Mouse (Mus musculus): ENCODE results near the gene Abcg1. TPM values are rescaled to one million over a fixed set of nuclear protein-coding genes. Genes with fewer than 3 reads are reported as not detected.

Abcg1 gene
- polyA plus RNA-seq, 1 experiment from 2014 or later = 9.3 TPM

DNA sequence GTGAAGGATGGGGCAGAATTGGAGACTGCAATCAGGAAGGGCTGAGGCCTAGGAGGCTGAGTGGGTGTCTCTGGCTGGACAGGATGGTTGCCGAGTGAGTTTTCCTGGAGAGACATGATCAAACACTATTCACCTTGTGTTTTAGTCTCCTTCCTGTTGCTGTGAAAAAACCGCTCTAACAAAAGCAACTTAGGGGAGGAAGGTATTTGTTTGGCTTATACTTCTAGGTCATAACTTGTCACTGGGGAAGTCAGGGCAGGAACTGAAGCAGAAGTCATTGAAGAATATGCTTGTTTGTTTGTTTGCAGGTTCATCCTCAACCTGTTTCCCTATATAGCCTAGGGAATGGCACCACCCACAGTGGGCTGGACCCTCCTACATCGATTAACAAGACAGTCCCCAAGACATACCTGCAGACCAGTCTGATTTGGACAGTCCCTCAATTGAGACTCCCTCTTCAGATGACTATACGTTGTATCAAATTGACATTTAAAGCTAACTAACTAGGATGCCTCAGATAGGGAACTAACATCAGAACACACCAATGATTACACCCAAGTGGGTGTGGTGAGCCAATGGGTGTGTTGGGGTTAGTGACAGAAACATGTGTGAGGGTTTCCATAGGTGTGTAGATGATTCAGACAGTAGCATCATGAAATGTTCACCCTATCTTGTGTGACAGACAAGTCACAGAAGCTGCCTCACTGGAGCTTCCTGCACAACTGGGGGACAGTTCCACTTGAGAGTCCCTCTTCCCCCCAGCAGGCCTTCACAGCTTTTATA, 25.0 kb downstream of the Abcg1 start:
- peaks cover 76% of the 10 kb centered on the region for H3K4me1 ChIP-seq (replicated peaks)
- H3K4me3 ChIP-seq (replicated peaks) = no peak overlapping the region
- H3K4me2 ChIP-seq = 0 out of 2 replicates have a peak overlapping the region, but pooled peaks have one; percentile 6
- H3K36me3 ChIP-seq (replicated peaks) = no peaks in the 10 kb centered on the region
- WGBS (ENCODE audit: insufficient replicate concordance) = 71% methylated on average over 4 of the region's 4 CpGs
- H3K9ac ChIP-seq = no peak overlapping the region
- peak; percentile 60 for ATAC-seq (ENCODE audit: insufficient read depth)
- peak overlapping the region; percentile 56; the same call in 1 of the 2 replicates for H3K27ac ChIP-seq (replicated peaks)
- no peaks in the 10 kb centered on the region for H3K9me3 ChIP-seq (replicated peaks)
- no peaks in the 10 kb centered on the region for H3K27me3 ChIP-seq

DNA sequence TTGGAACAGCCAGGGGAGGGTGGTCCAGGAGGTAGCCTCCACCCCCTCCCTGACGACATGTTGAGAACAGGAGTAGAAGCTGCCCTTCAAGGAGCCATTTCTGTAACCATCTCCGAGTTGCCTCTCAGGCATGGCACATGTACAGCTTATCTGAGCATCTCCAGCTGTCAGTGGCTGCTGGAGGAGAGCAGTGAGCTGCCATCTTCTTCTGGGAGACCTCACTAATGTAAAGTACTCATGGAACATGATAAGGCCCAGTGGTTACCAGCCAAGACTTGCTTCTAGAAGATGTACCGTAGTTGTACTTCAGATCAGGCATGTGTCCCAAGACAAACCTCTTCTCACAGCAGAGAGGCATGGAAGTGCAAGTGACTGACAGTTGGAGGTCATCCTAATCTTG, 28.0 kb downstream of the Abcg1 start:
- 24% methylated on average over 3 of the region's 3 CpGs for WGBS (ENCODE audit: insufficient replicate concordance)
- Histone ChIP-seq H3K36me3 (replicated peaks) (no peaks in the 10 kb centered on the region), H3K4me3 (replicated peaks) (no peak overlapping the region), H3K9me3 (replicated peaks) (no peaks in the 10 kb centered on the region), H3K4me1 (replicated peaks) (peaks cover 86% of the 10 kb centered on the region), H3K27ac (replicated peaks) (peak overlapping the region; percentile 31), H3K27me3 (no peaks in the 10 kb centered on the region), H3K4me2 (no peak overlapping the region), H3K9ac (no peak overlapping the region)
- peak; percentile 31; the same call in 1 of the 2 replicates for ATAC-seq (ENCODE audit: insufficient read depth)

DNA sequence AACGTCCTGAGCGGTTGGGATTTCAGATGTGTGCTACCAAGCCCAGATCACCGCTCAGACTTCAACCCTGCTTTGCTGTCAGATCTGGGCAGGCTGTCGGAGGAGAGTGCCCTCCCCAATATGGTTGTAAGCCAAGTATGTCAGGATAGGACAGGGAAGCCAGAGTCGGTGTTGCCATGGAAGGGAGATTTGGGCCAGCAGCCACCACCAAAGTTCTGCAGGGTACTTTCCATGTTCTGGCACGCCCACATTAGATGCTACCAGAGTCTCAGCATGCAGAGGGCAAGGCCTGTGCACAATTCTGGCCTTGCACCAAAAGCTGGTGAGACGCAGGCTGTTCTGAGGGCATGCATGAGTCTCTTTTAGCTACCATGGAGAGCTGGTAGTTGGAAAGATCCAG, 28.7 kb downstream of the Abcg1 start:
- Histone ChIP-seq H3K9ac (no peak overlapping the region), H3K4me1 (replicated peaks) (peaks cover 93% of the 10 kb centered on the region), H3K27me3 (no peaks in the 10 kb centered on the region), H3K4me2 (no peak overlapping the region), H3K4me3 (replicated peaks) (no peak overlapping the region), H3K36me3 (replicated peaks) (no peaks in the 10 kb centered on the region), H3K9me3 (replicated peaks) (no peaks in the 10 kb centered on the region), H3K27ac (replicated peaks) (0 out of 2 replicates have a peak overlapping the region, but pooled peaks have one; percentile 31)
- WGBS (ENCODE audit: insufficient replicate concordance) = 79% methylated on average over 7 of the region's 7 CpGs
- ATAC-seq (ENCODE audit: insufficient read depth) = no peak

DNA sequence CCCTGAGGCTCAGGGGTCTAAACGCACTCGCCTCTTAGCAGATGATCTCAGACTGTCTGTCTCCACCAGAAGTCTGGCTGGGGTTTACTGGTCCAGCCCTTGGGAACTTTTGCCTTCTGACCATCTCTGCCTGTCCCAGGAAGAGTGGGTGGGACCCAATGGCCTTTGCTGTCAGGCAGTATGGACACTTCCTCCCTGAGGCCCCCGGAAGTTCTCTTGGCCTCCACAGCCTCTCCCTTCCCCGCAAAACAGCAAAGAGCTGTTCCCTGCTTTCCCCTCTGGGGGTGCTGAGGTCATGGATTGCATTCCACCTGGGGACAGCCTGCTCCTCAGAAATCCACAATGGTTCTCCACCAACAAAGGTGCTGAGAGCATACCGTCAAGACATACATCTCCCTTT, 31.2 kb downstream of the Abcg1 start:
- WGBS (ENCODE audit: insufficient replicate concordance) = 43% methylated on average over 5 of the region's 5 CpGs
- H3K4me1 ChIP-seq (replicated peaks) = peaks cover 93% of the 10 kb centered on the region
- peak overlapping the region; percentile 79; the same call in 1 of the 2 replicates for H3K27ac ChIP-seq (replicated peaks)
- H3K36me3 ChIP-seq (replicated peaks) = peaks cover 10% of the 10 kb centered on the region; the same call in 1 of the 2 replicates
- ATAC-seq (ENCODE audit: insufficient read depth) = no peak
- no peaks in the 10 kb centered on the region for H3K9me3 ChIP-seq (replicated peaks)
- H3K9ac ChIP-seq = no peak overlapping the region; the same call in 1 of the 2 replicates
- no peak overlapping the region for H3K4me3 ChIP-seq (replicated peaks)
- H3K27me3 ChIP-seq = no peaks in the 10 kb centered on the region
- H3K4me2 ChIP-seq = no peak overlapping the region

DNA sequence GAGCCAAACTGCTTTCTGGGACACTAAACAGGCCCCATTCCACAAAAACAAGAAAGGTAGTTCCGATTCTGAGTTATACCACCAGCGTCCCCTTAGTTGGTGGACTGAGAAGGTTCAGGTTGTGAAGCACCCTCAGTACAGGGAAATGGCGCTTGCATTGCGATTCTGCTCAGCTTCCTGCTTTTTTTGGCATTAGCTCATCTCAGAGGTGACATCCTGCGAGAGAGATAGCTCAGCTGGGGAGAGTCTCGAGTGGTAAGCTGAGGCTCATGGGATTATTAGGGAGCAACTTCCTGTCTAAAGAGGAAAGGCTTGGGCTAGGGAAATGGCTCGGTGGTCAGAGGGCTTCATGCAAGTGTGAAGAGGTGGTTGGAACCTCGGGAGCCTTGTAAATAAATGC, 32.4 kb downstream of the Abcg1 start:
- Histone ChIP-seq H3K4me2 (no peak overlapping the region), H3K4me1 (replicated peaks) (peaks cover 90% of the 10 kb centered on the region), H3K9me3 (replicated peaks) (no peaks in the 10 kb centered on the region), H3K27me3 (no peaks in the 10 kb centered on the region), H3K27ac (replicated peaks) (peak overlapping the region; percentile 79), H3K9ac (no peak overlapping the region), H3K36me3 (replicated peaks) (peaks cover 10% of the 10 kb centered on the region; the same call in 1 of the 2 replicates), H3K4me3 (replicated peaks) (no peak overlapping the region)
- ATAC-seq (ENCODE audit: insufficient read depth) = no peak
- WGBS (ENCODE audit: insufficient replicate concordance) = 51% methylated on average over 8 of the region's 8 CpGs

DNA sequence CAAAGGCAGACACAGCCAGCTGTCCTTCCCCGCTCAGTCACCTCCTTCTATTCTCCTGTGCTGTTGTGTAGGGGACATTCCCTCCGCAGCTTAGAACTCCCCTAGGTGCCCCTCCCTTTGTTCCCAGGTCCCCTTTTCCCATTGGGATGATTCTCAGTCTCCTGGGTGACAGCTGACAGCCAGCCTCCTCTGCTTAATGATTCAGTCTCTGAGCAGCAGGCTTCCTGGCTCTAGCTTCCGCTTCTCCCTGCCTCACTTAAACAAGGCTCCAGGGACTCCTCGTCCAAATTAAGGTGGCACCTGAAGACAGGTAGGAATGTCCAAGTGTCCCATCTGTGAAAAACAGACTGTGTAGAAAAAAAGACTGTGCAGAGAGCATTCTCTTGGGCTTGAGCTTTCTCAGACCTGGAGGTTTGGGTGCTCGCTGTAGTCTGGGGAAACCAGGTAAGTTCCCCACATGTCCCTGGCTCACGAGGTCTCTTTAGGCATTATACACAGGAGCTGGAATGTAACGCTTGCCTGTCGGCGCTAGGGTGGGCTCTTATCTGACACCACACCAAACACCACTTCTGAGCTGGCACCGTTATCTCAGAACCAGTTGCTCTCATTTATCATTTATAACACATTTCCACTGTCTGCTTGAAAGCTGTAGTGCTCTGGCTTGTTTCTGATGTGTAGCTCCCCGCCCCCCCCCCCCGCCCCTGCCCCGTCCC, 33.7 kb downstream of the Abcg1 start:
- 15% methylated on average over 13 of the region's 13 CpGs for WGBS (ENCODE audit: insufficient replicate concordance)
- H3K4me1 ChIP-seq (replicated peaks) = peaks cover 77% of the 10 kb centered on the region
- no peaks in the 10 kb centered on the region for H3K9me3 ChIP-seq (replicated peaks)
- peak overlapping the region; percentile 56 for H3K4me2 ChIP-seq
- H3K27ac ChIP-seq (replicated peaks) = peak overlapping the region; percentile 79
- H3K4me3 ChIP-seq (replicated peaks) = no peak overlapping the region
- H3K9ac ChIP-seq = peak overlapping the region; percentile 53
- peaks cover 10% of the 10 kb centered on the region; the same call in 1 of the 2 replicates for H3K36me3 ChIP-seq (replicated peaks)
- peak; percentile 92 for ATAC-seq (ENCODE audit: insufficient read depth)
- no peaks in the 10 kb centered on the region for H3K27me3 ChIP-seq

DNA sequence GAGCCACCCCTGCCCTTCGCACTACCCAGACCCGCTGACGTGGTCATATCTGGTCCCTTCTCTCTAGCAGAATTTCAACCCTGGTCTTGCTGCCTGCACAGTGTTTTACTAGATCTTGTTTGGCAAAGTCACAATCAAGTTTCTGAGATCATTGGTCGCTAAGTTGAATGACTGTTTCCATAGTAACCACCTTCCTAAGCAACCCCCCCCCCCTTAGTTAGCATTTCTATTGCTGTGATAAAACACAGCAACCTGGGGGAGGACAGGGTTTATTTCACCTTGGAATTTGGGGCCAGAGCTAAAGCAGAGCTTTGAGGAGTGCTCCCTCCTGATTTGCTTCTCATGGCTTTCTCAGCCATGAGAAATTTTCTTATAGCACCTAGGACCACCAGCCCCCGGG, 37.3 kb downstream of the Abcg1 start:
- H3K4me1 ChIP-seq (replicated peaks) = peaks cover 67% of the 10 kb centered on the region
- H3K4me3 ChIP-seq (replicated peaks) = no peak overlapping the region
- H3K27ac ChIP-seq (replicated peaks) = no peak overlapping the region
- peaks cover 10% of the 10 kb centered on the region; the same call in 1 of the 2 replicates for H3K36me3 ChIP-seq (replicated peaks)
- H3K9me3 ChIP-seq (replicated peaks) = no peaks in the 10 kb centered on the region
- 67% methylated on average over 5 of the region's 5 CpGs for WGBS (ENCODE audit: insufficient replicate concordance)
- ATAC-seq (ENCODE audit: insufficient read depth) = no peak
- H3K4me2 ChIP-seq = no peak overlapping the region
- no peaks in the 10 kb centered on the region for H3K27me3 ChIP-seq
- no peak overlapping the region for H3K9ac ChIP-seq

DNA sequence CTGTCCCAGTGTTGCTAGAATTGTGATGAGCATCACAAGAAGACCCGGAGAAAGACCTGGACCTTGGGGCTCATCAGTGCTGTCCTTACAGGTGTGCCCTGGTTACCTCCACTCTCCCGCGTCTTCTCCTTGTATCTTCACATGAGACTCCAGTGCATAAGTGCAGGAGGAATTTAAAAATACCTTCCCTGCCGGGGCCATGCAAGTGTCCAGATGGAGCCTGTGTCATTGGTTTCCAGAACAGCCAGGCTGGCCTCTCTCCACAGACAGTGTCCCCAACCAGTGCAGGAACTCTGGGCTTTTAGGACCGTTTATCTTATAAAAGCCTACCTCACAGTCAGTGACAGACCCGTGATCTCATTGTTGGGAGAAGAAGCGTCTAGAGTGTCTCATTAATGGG, 38.1 kb downstream of the Abcg1 start:
- no peak overlapping the region for H3K27ac ChIP-seq (replicated peaks)
- H3K4me1 ChIP-seq (replicated peaks) = peaks cover 60% of the 10 kb centered on the region
- H3K36me3 ChIP-seq (replicated peaks) = peaks cover 10% of the 10 kb centered on the region; the same call in 1 of the 2 replicates
- WGBS (ENCODE audit: insufficient replicate concordance) = 80% methylated on average over 7 of the region's 7 CpGs
- no peak overlapping the region for H3K4me2 ChIP-seq
- ATAC-seq (ENCODE audit: insufficient read depth) = no peak
- H3K27me3 ChIP-seq = no peaks in the 10 kb centered on the region
- H3K4me3 ChIP-seq (replicated peaks) = no peak overlapping the region
- no peak overlapping the region for H3K9ac ChIP-seq
- no peaks in the 10 kb centered on the region for H3K9me3 ChIP-seq (replicated peaks)

DNA sequence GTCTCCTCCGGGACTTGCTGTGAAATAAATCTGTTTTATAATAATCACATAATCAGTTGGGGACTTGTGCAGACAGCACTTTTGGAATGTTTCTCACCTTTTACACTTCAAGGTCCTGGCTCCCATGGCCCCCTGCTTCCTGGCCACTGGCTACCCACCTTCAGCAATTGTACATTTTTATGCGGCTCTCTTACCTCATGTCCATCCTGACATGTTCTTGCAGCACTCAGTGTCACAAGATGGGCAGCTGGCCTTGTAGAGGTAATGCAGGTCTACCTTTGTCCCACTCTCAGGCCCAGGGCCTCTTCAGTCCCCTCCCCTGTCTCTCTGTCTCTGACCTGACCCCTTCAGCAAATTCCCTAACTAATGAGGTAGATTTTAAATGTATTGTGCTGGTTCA, 39.4 kb downstream of the Abcg1 start:
- Histone ChIP-seq H3K36me3 (replicated peaks) (peaks cover 10% of the 10 kb centered on the region; the same call in 1 of the 2 replicates), H3K9ac (no peak overlapping the region), H3K4me1 (replicated peaks) (peaks cover 46% of the 10 kb centered on the region), H3K4me2 (no peak overlapping the region), H3K4me3 (replicated peaks) (no peak overlapping the region), H3K27ac (replicated peaks) (no peak overlapping the region), H3K27me3 (no peaks in the 10 kb centered on the region), H3K9me3 (replicated peaks) (no peaks in the 10 kb centered on the region)
- 94% methylated on average over 2 of the region's 2 CpGs for WGBS (ENCODE audit: insufficient replicate concordance)
- ATAC-seq (ENCODE audit: insufficient read depth) = no peak

DNA sequence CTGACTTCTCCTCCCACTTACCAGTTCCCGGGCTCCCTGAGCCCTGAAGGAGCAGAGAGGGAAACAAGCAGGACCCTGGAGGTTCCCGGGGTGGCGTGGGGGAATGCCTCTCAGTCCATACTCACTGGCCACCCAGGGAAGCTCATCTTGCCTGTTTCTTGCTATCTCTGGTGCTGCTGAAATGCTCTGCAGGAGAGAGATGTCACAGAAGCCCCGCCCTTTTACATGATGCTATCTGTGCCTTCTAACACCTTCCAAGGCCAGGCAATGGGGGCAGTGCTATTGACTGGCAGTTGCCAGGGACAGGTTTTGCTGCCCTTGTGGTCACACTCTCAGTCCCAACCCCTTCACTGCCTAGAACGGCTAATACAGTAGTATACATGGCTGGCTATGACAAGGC, 41.3 kb downstream of the Abcg1 start:
- Histone ChIP-seq H3K4me3 (replicated peaks) (no peak overlapping the region), H3K27ac (replicated peaks) (0 out of 2 replicates have a peak overlapping the region, but pooled peaks have one; percentile 19), H3K9ac (no peak overlapping the region), H3K4me1 (replicated peaks) (peaks cover 31% of the 10 kb centered on the region), H3K27me3 (no peaks in the 10 kb centered on the region), H3K36me3 (replicated peaks) (no peaks in the 10 kb centered on the region), H3K4me2 (peak overlapping the region; percentile 40), H3K9me3 (replicated peaks) (no peaks in the 10 kb centered on the region)
- WGBS (ENCODE audit: insufficient replicate concordance) = 58% methylated on average over 5 of the region's 5 CpGs
- ATAC-seq (ENCODE audit: insufficient read depth) = peak; percentile 74

DNA sequence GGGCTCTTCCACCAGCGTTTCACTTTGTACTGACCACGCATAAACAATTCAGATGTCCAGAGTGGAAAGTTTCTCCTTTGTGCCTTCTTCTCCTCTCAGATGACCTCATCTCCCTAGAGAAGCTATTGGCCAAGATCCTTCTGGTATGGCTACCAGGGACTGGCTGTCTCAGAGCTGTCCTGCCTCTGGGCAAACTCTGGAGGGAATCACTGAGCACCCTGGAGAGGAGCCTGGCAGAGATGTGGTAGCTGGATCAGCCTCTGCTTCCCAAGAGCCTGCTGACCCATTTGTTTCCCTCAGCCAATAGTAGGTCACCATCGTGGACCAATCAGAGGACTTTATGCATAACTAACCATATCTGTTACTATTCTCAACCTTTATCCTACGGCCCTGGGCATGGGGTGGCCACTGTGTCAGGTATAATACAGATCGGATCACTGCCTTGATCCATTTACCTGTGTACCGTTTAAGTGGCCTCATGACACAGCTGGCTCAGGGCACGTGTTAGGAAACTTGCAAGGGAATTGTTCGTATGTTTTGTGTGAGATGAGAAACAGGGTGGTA, 45.6 kb downstream of the Abcg1 start:
- no peak for ATAC-seq (ENCODE audit: insufficient read depth)
- Histone ChIP-seq H3K27me3 (peaks cover under 1% of the 10 kb centered on the region; the same call in 1 of the 2 replicates), H3K4me2 (no peak overlapping the region), H3K27ac (replicated peaks) (no peak overlapping the region), H3K4me1 (replicated peaks) (peaks cover 32% of the 10 kb centered on the region), H3K4me3 (replicated peaks) (no peak overlapping the region), H3K36me3 (replicated peaks) (no peaks in the 10 kb centered on the region), H3K9ac (no peak overlapping the region), H3K9me3 (replicated peaks) (no peaks in the 10 kb centered on the region)
- WGBS (ENCODE audit: insufficient replicate concordance) = 71% methylated on average over 8 of the region's 8 CpGs
